Mouse (Mus musculus): ENCODE measurements around the gene Unc5cl.

Unc5cl gene

DNA sequence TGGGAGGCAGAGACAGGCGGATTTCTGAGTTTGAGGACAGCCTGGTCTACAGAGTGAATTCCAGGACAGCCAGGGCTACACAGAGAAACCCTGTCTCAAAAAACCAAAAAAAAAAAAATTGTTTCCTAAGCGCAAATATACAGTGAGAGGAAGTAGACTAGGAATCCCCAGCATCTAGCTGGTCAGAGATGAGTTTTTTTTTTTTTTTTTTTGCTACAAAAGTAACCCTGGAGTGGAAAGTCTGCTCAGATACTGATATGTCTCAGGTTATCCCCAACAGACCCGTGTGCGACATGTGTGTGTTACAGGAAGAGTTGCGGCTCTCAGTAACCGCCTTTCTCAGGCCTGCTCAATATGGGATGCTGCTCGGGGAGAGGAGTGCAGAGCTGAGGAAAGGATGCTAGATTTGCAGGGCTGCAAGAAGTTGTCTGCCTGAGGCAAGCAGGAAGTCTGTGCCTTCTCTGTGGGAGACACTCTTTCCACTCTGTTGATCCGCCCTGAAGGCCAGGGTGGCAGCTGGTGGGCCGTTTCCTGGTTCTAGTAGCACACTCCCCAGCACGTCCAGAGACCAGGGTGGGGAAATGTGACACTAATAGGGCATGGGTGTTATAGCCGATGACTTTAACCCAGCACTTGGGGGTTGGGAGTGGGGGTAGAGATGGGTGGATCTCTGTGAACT, 26.7 kb upstream of the Unc5cl start:
- in situ Hi-C loops (cut with MboI; ENCODE audit: unreplicated experiment in 2 of 2), result no loop called here

DNA sequence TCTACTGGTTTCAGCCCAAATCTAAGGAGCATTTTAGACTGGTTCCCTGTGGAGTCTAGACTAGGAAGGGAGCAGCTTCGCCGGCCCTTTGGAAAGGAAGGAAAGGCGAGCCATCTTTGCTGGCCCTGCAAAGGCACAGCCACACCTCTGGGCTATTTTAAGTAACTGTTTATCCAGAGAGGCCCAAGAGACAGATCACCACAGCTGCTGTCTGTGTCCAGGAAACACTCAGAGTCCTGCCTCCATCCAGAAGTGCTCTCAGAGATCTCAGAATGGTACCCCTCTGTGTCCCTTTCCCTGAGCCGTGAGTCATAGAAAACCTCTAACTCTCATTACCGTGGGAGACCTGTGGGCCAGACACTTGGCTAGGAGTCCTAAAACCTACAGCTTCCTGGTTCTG, 24.3 kb upstream of the Unc5cl start:
- in situ Hi-C loops (cut with MboI; ENCODE audit: unreplicated experiment in 2 of 2), result no loop called here

GRCm38 (mm10) chr17:48431054-48431453, 23.6 kb upstream of the Unc5cl start:
- in situ Hi-C loops (cut with MboI; ENCODE audit: unreplicated experiment in 2 of 2), result no loop called here

GRCm38 (mm10) chr17:48432158-48432980, 22.3 kb upstream of the Unc5cl start, which contains the start of gene Apobec2:
Apobec2 (minus strand) TSS chr17:48432930.
- in situ Hi-C loops (cut with MboI; ENCODE audit: unreplicated experiment in 2 of 2), result no loop called here

DNA sequence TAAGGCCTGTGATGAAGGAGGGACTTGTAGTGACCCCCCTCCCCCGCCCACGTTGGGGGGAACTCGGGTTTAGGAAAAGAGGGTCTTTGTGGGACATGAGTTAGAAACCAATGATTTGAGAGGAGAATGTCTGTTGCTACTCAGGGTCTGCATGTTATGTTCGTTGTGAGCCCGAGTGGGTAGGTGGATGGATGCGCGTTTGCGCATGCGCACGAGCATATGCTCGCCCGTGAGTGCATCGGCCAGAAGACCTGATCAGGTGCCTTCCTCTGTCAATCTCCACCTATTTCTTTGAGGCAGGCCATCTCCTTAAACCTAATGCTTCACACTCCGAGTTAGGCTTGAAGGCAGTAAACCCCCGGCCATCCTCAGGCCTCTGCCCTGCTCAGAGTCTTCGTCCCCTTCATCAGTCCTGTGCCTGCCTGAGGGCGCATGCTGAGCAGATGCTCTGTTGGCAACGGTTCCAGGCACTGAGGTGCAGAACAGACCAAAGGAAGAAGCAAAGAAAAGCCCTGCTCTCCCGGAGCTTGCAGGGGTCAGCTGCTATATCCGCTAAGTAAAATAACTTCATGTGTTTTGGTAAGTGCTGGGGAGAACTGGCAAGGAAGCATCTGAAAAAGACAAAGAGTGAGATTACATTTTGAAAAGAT, 21.6 kb upstream of the Unc5cl start:
- in situ Hi-C loops (cut with MboI; ENCODE audit: unreplicated experiment in 2 of 2), result no loop called here

GRCm38 (mm10) chr17:48433689-48434330, 20.9 kb upstream of the Unc5cl start:
- in situ Hi-C loops (cut with MboI; ENCODE audit: unreplicated experiment in 2 of 2), result no loop called here

DNA sequence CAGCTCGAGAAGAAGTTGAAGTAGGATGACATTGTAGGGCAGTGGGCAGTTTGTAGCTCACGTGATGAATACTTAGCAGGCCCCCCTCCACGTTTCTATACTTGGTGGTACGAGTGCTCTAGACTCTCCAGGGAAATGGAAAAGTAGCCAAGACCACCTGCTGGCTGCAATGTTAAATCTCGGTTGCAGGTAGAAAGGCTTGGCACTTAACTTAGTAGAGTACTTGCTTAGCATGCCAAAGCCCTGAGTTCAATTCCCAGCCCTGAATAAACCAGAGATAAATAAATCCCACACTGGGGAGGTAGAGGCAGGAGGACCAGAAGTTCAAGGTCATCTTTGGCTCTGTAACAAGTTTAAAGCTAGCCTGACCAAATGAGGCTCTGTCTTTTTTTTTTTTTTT, 20.2 kb upstream of the Unc5cl start:
- in situ Hi-C loops (cut with MboI; ENCODE audit: unreplicated experiment in 2 of 2), result no loop called here

DNA sequence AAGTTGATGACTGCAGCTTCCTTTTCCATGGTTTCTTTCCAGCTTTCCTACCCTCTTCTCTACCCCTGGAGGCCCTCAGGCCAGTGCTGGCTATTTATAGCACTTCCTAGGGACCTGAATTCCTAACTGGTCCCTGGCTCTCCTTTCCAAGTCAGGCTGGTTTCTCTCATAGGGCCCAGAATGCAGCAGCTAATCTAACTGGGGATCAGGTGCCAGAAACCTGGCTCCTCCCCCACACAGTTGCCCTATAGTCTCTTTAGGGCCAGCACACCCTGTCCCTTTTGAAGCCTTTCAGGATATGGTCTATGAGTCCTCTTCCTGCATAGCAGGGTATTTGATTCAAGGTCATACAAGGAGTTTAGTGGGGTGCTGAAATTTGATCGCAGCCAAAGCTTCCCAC, 18.2 kb upstream of the Unc5cl start:
- in situ Hi-C loops (cut with MboI; ENCODE audit: unreplicated experiment in 2 of 2), result no loop called here

DNA sequence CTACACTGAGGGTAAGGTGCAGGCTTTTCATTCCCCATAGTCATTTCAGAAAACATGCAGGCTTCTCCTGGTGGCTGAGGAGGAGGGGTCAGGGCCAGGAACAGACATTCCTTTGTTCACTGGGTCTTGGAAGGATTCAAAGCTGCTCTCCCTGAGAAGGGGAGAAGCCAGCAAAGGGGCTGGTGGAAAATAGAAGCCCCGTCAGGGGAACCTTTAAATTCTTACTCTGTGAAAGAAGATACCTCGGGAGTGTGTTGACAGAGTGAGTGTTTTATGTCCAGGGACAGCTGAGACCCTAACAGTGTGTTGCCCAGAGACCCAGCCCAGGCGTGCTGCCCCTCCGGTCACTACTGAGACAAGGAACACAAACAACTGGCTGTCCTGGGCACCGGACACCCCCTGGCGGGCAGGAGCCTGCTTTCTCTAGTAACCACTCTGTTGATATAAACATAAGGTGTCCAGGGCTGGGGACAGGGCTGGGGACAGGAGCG, 17.2 kb upstream of the Unc5cl start:
- in situ Hi-C loops (cut with MboI; ENCODE audit: unreplicated experiment in 2 of 2), result no loop called here

- in situ Hi-C loops (cut with MboI; ENCODE audit: unreplicated experiment in 2 of 2), result no loop called here
Measured at GRCm38 (mm10) chr17:48442745-48443457, 11.8 kb upstream of the Unc5cl start.

GRCm38 (mm10) chr17:48443542-48444145, 11.1 kb upstream of the Unc5cl start:
- in situ Hi-C loops (cut with MboI; ENCODE audit: unreplicated experiment in 2 of 2), result no loop called here

DNA sequence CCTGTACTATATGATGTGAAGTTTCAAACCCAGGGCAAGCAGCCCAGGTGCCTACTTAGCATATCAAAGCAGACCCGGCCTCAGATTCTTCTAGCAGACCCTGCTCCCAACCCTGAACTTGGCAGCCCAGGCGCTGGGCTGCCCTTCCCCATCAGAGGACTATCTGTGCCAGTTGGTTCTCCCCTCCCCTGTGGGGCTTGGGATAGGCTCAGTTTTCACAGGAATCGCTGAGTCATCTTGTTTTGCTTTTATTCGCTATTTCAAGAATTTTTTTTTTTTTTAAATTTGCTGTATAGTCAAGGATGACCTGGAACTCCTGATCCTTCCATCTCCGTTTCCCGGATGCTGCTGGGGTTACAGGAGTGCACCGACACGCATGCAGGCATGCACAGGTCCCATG, 7.0 kb upstream of the Unc5cl start:
- in situ Hi-C loops (cut with MboI; ENCODE audit: unreplicated experiment in 2 of 2), result no loop called here

DNA sequence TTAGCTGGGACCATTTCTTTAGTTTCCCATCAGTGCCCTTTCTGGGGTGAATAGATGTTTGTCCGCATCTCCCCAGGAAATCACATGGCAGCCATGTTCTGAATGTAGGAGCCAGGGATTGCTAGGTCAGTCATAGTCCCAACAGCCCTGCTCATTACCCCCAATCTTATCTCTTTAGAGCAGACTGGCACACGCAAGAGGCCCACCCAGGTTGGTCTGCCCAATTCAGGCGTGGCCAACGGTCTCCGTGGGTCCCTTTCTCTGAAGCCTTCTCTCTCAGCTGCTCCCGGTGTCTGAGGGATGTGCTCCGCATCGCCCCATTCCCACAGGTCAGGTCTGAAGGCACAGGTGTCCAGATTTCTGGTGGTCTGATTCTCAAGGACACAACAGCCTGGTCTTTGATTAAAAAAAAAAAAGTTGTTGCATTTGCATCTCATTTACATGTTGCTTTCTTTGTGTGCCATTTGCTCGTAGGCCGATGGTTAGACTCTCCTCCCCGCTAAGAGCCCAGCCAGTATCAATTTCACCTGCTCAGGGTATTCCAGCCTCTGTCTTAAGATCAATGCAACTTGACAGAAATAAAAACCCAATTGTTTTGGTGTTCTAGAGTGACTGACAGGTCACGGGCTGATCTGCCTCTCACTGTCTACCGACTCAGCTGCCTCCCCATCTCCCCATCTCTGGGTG, 3.9 kb upstream of the Unc5cl start:
- in situ Hi-C loops (cut with MboI; ENCODE audit: unreplicated experiment in 2 of 2), result no loop called here

GRCm38 (mm10) chr17:48451353-48451675, 3.4 kb upstream of the Unc5cl start, which contains the start of gene Tspo2:
Tspo2 (minus strand) TSS chr17:48451522.
- in situ Hi-C loops (cut with MboI; ENCODE audit: unreplicated experiment in 2 of 2), result no loop called here

DNA sequence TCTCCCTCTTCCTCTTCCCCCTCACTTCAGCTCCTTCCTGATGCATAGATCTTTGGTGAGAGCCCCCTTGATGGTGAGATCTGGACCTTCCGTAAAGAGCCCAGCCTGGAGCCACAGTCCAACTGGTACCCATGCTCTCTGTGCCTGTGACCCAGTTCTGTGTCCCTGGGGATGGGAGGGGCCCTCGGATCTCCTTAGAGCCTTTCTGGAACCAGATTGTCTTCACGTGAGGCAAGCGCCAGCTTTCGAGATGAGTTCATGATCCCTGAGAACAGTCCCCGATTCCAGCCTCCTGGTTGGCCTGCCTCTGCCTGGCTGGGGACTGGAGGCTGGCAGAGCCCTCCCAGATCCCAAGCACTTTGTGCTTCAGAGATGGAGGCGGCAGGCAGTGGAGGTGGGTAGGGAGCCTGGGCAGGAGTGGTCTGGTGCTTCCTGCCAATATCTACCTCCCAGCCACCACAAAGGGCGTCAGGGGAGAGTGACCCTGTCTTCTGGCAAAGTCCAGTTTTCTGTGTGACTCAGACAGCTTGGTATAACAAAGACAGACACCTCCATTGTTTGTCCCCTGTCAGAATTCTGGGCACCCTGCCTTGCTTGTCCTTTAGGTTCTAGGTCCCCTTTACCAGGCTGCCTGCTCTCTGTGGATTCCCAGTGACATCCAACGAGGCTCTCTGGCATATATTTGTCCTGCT, 2.8 kb upstream of the Unc5cl start:
- in situ Hi-C loops (cut with MboI; ENCODE audit: unreplicated experiment in 2 of 2), result no loop called here

DNA sequence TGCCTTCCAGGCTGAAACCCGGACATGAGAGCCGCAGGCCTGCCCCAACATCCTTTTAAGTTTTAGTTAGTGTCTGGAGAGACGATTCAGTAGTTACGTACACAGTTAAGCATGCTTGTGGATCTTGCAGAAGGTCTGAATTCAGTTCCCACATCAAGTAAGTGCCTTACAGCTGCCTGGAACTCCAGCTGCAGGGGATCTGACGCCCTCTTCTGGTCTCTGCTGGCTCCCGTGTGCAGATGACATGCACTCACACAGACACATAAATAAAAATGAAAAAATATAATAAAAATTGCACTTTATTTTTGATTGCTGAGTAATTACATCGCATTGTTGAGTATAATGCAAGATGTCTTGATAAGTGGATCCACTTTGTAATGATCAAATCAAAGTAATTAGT, 1.2 kb upstream of the Unc5cl start:
- in situ Hi-C loops (cut with MboI; ENCODE audit: unreplicated experiment in 2 of 2), result no loop called here

- in situ Hi-C loops (cut with MboI; ENCODE audit: unreplicated experiment in 2 of 2), result no loop called here
Measured at GRCm38 (mm10) chr17:48454190-48454589, 511 bp upstream of the Unc5cl start.

DNA sequence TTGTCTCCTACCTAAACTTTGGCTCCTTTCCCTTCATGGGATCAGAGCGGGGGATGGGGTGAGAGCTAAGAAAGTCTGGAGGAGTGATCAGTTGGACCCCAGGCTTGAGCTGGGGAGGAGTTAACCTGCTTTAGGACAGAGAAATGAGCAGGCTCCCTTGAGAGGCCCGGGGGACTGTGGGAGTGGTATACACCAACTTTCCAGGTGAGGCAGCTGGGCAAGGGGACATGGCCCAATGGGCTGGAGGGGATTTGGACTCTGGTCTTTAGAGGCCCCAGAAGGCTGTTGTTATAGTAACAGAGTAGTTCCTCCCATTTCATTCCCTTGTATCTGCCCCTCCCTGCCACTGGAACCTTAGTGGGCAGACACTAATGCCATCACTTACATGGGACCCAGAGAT, 1.3 kb downstream of the Unc5cl start:
- in situ Hi-C loops (cut with MboI; ENCODE audit: unreplicated experiment in 2 of 2), result no loop called here
